Mouse (Mus musculus): ENCODE results near the gene Eef1akmt3.
"Not testable (repeated sequence)": the region's sequence is repeated elsewhere in the genome, so short reads cannot be mapped to it uniquely, and the experiment has no call there.

Gene Eef1akmt3

GRCm38 (mm10) chr10:127041274-127041766 lies at the start of gene Eef1akmt3, which contains the start of gene Mettl1:
Eef1akmt3 (minus strand) TSS chr10:127041513.
Mettl1 (plus strand) TSS chr10:127041414.
- no peak for DNase-seq (ENCODE audit: low spot score)

- DNase-seq (ENCODE audit: low spot score) = no peak
Observed at GRCm38 (mm10) chr10:127090560-127091411, 49.5 kb upstream of the Eef1akmt3 start.

GRCm38 (mm10) chr10:127085633-127086032 lies 44.3 kb upstream of the Eef1akmt3 start:
- DNase-seq (ENCODE audit: low spot score) = no peak

GRCm38 (mm10) chr10:127085052-127085451 lies 43.7 kb upstream of the Eef1akmt3 start:
- DNase-seq (ENCODE audit: low spot score) = no peak

GRCm38 (mm10) chr10:127083915-127084306 lies 42.6 kb upstream of the Eef1akmt3 start:
- DNase-seq (ENCODE audit: low spot score) = no peak

- DNase-seq (ENCODE audit: low spot score) = no peak
Observed at GRCm38 (mm10) chr10:127083292-127083914, 42.1 kb upstream of the Eef1akmt3 start.

GRCm38 (mm10) chr10:127081996-127082620 lies 40.8 kb upstream of the Eef1akmt3 start:
- no peak for DNase-seq (ENCODE audit: low spot score)

- DNase-seq (ENCODE audit: low spot score) = no peak
Observed at GRCm38 (mm10) chr10:127080901-127081780, 39.8 kb upstream of the Eef1akmt3 start.

GRCm38 (mm10) chr10:127079665-127080391 lies 38.5 kb upstream of the Eef1akmt3 start:
- no peak for DNase-seq (ENCODE audit: low spot score)

- no peak for DNase-seq (ENCODE audit: low spot score)
Observed at GRCm38 (mm10) chr10:127078677-127079575, 37.6 kb upstream of the Eef1akmt3 start.

GRCm38 (mm10) chr10:127078001-127078676 lies 36.8 kb upstream of the Eef1akmt3 start:
- DNase-seq (ENCODE audit: low spot score) = no peak

- no peak for DNase-seq (ENCODE audit: low spot score)
Observed at GRCm38 (mm10) chr10:127077515-127077914, 36.2 kb upstream of the Eef1akmt3 start.

GRCm38 (mm10) chr10:127076082-127076481 lies 34.8 kb upstream of the Eef1akmt3 start:
- DNase-seq (ENCODE audit: low spot score) = no peak

- DNase-seq (ENCODE audit: low spot score) = no peak
Observed at GRCm38 (mm10) chr10:127075651-127076050, 34.3 kb upstream of the Eef1akmt3 start.

GRCm38 (mm10) chr10:127075080-127075479 lies 33.8 kb upstream of the Eef1akmt3 start, which contains the start of gene Agap2:
Agap2 (plus strand) TSS chr10:127075284.
- DNase-seq (ENCODE audit: low spot score) = no peak

GRCm38 (mm10) chr10:127073981-127074380 lies 32.7 kb upstream of the Eef1akmt3 start:
- DNase-seq (ENCODE audit: low spot score) = no peak

GRCm38 (mm10) chr10:127072969-127073368 lies 31.7 kb upstream of the Eef1akmt3 start:
- DNase-seq (ENCODE audit: low spot score) = not testable (repeated sequence)

GRCm38 (mm10) chr10:127072270-127072669 lies 31.0 kb upstream of the Eef1akmt3 start:
- DNase-seq (ENCODE audit: low spot score) = not testable (repeated sequence)

- no peak for DNase-seq (ENCODE audit: low spot score)
Observed at GRCm38 (mm10) chr10:127071203-127071602, 29.9 kb upstream of the Eef1akmt3 start.

Data from urinary bladder, postnatal 10 days (tissue).